14 mouse cellular contexts compared by ENCODE assay signal in genomic region chr14:76451011-76451410, GRCm38 (mm10).
"Had no signal": no experiment of that assay in that cellular context is flagged by ENCODE, and none has a peak within 500 bp of the region (broad histone marks: within the 10 kb centered on the region; RNA-seq: fewer than 3 reads in every experiment).

No protein-coding gene starts in this region.

- H3K36me3 ChIP-seq: liver, embryonic 13.5 days; neural tube, embryonic 15.5 days had no signal

- H3K4me2 ChIP-seq: liver, embryonic 13.5 days; midbrain, embryonic 13.5 days; neural tube, embryonic 15.5 days had no signal

- H3K9ac ChIP-seq: liver, embryonic 13.5 days; liver, postnatal 0 days; midbrain, embryonic 13.5 days; neural tube, embryonic 15.5 days had no signal

- H3K27ac ChIP-seq: liver, embryonic 13.5 days; midbrain, embryonic 13.5 days; neural tube, embryonic 15.5 days had no signal

- H3K4me3 ChIP-seq: liver, embryonic 13.5 days; midbrain, embryonic 13.5 days; myocyte; neural tube, embryonic 15.5 days had no signal

- H3K27me3 ChIP-seq: liver, embryonic 13.5 days; midbrain, embryonic 13.5 days; neural tube, embryonic 15.5 days had no signal

- DNase-seq: kidney, adult 11 months; kidney, adult 9 months; kidney, postnatal 10 days; layer of hippocampus, postnatal 36 days; left cerebral cortex, postnatal 4 days; liver; liver, embryonic 13.5 days; liver, postnatal 0 days; lung, postnatal 36 days; thymus, adult 18-20 months; thymus, postnatal 14 days had no signal

- ATAC-seq: liver, postnatal 0 days; midbrain, embryonic 13.5 days had no signal

- H3K9me3 ChIP-seq: liver, embryonic 13.5 days; midbrain, embryonic 13.5 days; neural tube, embryonic 15.5 days had no signal

- H3K4me1 ChIP-seq: liver, embryonic 13.5 days had no signal
